Mouse (Mus musculus) T-cell, adult 2 months (primary cell): ENCODE data around the gene Hist1h4i.
A peak's percentile ranks its signal among the peaks of the same experiment; 100 is the strongest.

ENCODE experiments used
- DNase-seq: peaks from one replicate; pipeline ENCODE4 v3.0.0; 2022; ENCODE audit warnings: low spot score

The Hist1h4i gene

GRCm38 (mm10) chr13:22008707-22009106 lies 32.5 kb downstream of the Hist1h4i start:
- no peak for DNase-seq

DNA sequence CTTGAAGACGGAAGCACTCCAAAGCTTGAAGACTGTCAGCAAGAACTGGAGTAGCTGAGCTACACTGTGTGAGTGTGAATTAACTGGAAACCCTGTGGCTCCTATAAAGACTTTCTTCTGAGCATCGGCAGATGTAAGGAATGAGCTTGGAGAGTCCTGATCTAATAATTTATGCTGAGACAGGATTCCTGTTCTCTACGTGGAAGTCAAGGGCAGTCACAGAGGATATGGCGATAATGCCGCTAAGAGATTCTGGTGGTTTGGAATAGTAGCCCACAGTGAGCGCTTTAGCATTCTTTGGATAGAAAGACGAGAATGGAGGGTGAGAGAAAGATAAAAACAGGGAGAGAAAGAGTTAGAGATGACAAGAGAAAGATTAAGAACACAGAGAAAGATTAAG lies 33.3 kb downstream of the Hist1h4i start:
- no peak for DNase-seq

- no peak for DNase-seq
These were observed 34.0 kb downstream of the Hist1h4i start for GRCm38 (mm10) chr13:22007121-22007510.

- peak; percentile 56 for DNase-seq
These were observed 34.6 kb downstream of the Hist1h4i start for GRCm38 (mm10) chr13:22006334-22007120.

- peak; percentile 64 for DNase-seq
These were observed 35.4 kb downstream of the Hist1h4i start for GRCm38 (mm10) chr13:22005605-22006333.

DNA sequence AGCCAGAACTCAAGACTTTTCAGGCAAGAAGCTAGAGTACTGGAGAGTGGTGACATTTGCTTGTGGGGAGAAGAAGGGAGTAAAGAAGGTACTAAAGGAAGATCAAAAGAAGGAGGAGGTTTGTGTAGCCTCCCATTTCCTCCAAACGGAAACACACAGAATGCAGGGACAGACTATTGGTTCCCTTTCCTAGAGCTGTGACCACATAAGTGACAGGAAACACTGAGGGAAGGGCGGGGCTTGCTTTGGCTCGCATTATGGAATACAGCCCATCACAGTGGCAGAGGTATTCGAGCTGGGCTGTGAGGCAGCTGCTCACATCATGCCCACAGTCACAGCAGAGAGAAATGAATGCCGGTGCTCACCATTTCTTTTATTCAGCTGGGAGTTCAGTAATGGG lies 39.3 kb downstream of the Hist1h4i start:
- DNase-seq: peak; percentile 67

- no peak for DNase-seq
These were observed 39.8 kb downstream of the Hist1h4i start for GRCm38 (mm10) chr13:22001346-22001745.

GRCm38 (mm10) chr13:21999147-21999546 lies 42.0 kb downstream of the Hist1h4i start:
- no peak for DNase-seq

GRCm38 (mm10) chr13:21998412-21998811 lies 42.8 kb downstream of the Hist1h4i start:
- no peak for DNase-seq

- DNase-seq: no peak
These were observed 43.3 kb downstream of the Hist1h4i start for GRCm38 (mm10) chr13:21997821-21998220.

GRCm38 (mm10) chr13:21997201-21997820 lies 43.9 kb downstream of the Hist1h4i start:
- no peak for DNase-seq

DNA sequence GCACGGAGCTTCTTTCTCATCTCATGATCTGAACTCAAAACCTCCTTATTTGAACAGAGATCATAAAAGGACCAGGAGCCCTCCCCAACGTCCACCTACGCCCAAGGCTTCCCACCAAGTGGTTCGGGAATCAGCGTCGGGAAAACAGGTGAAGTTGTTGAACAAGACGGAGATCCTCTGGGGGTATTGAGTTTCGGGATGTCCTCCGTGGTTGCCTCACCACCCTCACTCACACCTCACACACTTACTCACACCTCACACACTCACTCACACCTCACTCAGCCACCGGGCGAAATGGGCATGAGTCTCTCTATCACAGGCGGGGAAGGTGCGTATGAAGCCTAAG lies 44.3 kb downstream of the Hist1h4i start:
- DNase-seq: no peak

DNA sequence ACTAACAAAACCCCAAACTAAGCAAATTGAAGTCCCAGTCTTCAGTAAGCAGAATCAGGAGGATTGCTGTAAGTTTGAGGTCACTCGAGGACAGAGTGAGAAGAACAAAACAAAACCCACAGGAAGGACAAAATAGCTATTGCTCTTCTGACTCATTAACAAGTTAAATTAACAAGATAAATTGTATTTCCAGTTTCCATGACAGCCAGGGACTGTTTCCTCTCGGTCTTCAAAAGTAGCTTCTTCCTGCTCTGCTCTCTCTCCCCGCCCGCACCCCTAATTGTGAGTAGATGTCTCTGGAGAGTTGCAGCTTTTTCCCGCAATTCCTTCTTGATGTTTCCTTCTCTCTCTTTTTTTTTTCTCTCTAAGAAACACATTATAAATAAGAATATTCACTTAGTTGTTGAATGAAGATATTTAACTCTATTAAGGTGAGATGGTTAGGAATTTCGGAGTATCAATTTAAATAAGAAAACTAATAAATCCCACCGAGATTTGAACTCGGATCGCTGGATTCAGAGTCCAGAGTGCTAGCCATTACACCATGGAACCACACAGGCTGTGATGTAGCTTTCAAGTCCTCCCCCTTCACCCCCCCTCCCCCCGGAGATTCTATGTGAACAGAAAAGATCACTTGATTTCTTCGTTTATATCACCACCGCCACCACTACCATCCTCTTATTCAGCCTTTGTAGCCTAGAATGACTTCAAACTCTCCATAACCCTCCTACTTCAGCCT lies 44.9 kb downstream of the Hist1h4i start:
- no peak for DNase-seq

GRCm38 (mm10) chr13:21995331-21995914 lies 45.7 kb downstream of the Hist1h4i start:
- DNase-seq: peak; percentile 38

- no peak for DNase-seq
These were observed 46.3 kb downstream of the Hist1h4i start for GRCm38 (mm10) chr13:21994896-21995295.

DNA sequence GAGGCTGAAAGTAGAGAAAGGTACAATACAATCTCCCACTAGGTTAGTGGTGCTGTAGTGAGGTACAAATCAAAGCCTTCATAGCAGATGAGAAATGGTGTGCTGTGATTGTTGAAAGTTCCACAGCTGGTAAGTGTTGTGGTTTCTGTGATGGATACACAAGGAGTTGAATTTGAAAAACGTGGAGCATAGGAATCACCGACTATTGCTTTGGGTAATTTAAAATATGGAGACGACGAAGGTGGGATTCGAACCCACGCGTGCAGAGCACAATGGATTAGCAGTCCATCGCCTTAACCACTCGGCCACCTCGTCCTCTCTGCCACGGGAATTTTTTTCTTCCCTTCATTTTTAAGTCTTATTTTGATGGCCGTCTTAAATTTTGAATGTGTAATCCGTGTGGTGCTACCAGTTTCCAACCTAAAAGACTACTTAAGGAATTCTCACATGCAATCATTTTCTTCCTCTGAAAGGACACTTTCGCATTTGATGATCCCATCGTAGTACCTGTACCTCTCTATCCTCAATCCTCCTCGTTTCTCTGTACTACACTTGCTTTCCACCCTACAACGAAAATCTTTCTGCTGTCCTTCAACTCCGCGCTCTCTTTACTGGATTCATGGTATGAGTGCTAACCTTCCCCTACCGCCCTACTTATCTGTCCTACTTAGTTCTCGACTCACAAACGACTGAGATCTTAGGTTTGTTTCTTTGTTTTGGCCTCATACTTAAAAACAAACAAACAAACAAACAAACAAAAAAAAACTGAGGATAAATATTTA lies 47.0 kb downstream of the Hist1h4i start:
- peak; percentile 37 for DNase-seq

GRCm38 (mm10) chr13:21992550-21992949 lies 48.6 kb downstream of the Hist1h4i start:
- no peak for DNase-seq
